Mouse (Mus musculus) erythroblast, embryonic 14.5 days (primary cell): ENCODE measurements around the gene Ly6g6d. TPM values are rescaled to one million over a fixed set of nuclear protein-coding genes. Genes with fewer than 3 reads are reported as not detected.

ENCODE experiments used
- H3K27me3 ChIP-seq: 2 replicates; pipeline ENCODE4 v1.6.1; 2012; ENCODE audit warnings: inconsistent platforms; ENCODE audit not compliant: control insufficient read depth
- H3K36me3 ChIP-seq: 2 replicates; pipeline ENCODE4 v1.6.1; 2012; ENCODE audit warnings: mild to moderate bottlenecking, inconsistent platforms; ENCODE audit not compliant: control insufficient read depth
- H3K4me1 ChIP-seq: 2 replicates; pipeline ENCODE4 v1.6.1; 2012; ENCODE audit warnings: inconsistent platforms; ENCODE audit not compliant: control insufficient read depth
- H3K4me3 ChIP-seq: replicated peaks from 2 replicates; pipeline ENCODE3; 2012; ENCODE audit warnings: moderate library complexity, mild to moderate bottlenecking, inconsistent platforms
- H3K9me3 ChIP-seq: 2 replicates; pipeline ENCODE4 v1.6.1; 2012; ENCODE audit warnings: low read length, inconsistent platforms, mixed read lengths; ENCODE audit not compliant: control insufficient read depth
- GATA1 ChIP-seq: IDR thresholded peaks from 2 replicates; pipeline ENCODE4 v1.6.1; 2012; ENCODE audit warnings: low read length, inconsistent platforms, mixed read lengths
- TAL1 ChIP-seq: IDR thresholded peaks from 3 replicates; pipeline ENCODE4 v1.6.1; 2012; ENCODE audit warnings: low read length, inconsistent platforms, mixed read lengths
- polyA plus RNA-seq: library from polyadenylated mRNA; stranded (reverse); fragments of >175 nt; gene quantifications from 2 replicates; pipeline ENCODE4 v1.2.3, GENCODE M21; 2012

Ly6g6d gene
- polyA plus RNA-seq, 1 experiment, result not detected

GRCm38 (mm10) chr17:35024261-35024660 lies 53.6 kb downstream of the Ly6g6d start:
- Histone ChIP-seq H3K27me3 (peaks cover 2% of the 10 kb centered on the region; the same call in 1 of the 2 replicates), H3K9me3 (no peaks in the 10 kb centered on the region), H3K4me1 (peaks cover 58% of the 10 kb centered on the region), H3K4me3 (no peak overlapping the region), H3K36me3 (no peaks in the 10 kb centered on the region)
- no peak for TF ChIP-seq TAL1
- TF ChIP-seq GATA1, result no peak

GRCm38 (mm10) chr17:35023756-35024155 lies 54.1 kb downstream of the Ly6g6d start:
- Histone ChIP-seq H3K4me1 (peaks cover 58% of the 10 kb centered on the region), H3K4me3 (no peak overlapping the region), H3K27me3 (peaks cover 2% of the 10 kb centered on the region; the same call in 1 of the 2 replicates), H3K36me3 (no peaks in the 10 kb centered on the region), H3K9me3 (no peaks in the 10 kb centered on the region)
- TF ChIP-seq GATA1 (no peak), TAL1 (no peak)

GRCm38 (mm10) chr17:35023221-35023620 lies 54.6 kb downstream of the Ly6g6d start:
- no peak for TF ChIP-seq GATA1
- TF ChIP-seq TAL1, result no peak
- Histone ChIP-seq H3K4me3 (no peak overlapping the region), H3K9me3 (no peaks in the 10 kb centered on the region), H3K27me3 (peaks cover 2% of the 10 kb centered on the region; the same call in 1 of the 2 replicates), H3K4me1 (peaks cover 57% of the 10 kb centered on the region), H3K36me3 (no peaks in the 10 kb centered on the region)

GRCm38 (mm10) chr17:35022541-35023060 lies 55.3 kb downstream of the Ly6g6d start:
- Histone ChIP-seq H3K9me3 (no peaks in the 10 kb centered on the region), H3K4me3 (no peak overlapping the region), H3K4me1 (peaks cover 58% of the 10 kb centered on the region), H3K27me3 (peaks cover 2% of the 10 kb centered on the region; the same call in 1 of the 2 replicates), H3K36me3 (no peaks in the 10 kb centered on the region)
- TF ChIP-seq GATA1 (no peak), TAL1 (no peak)

- no peak overlapping the region for H3K4me3 ChIP-seq
- TF ChIP-seq GATA1 (peak; percentile 63), TAL1 (no peak; the same call in 2 of the 3 replicates)
- peaks cover 2% of the 10 kb centered on the region for H3K36me3 ChIP-seq
- H3K4me1 ChIP-seq, result peaks cover 56% of the 10 kb centered on the region
- H3K27me3 ChIP-seq, result peaks cover 2% of the 10 kb centered on the region; the same call in 1 of the 2 replicates
- no peaks in the 10 kb centered on the region for H3K9me3 ChIP-seq
These were observed 55.9 kb downstream of the Ly6g6d start for GRCm38 (mm10) chr17:35021842-35022477.

Other genes with a start within 250 kb of the Ly6g6d start
- 6.3 and 6.7 TPM in 2 replicates for gene Stk19, start 241.1 kb downstream of the Ly6g6d start, polyA plus RNA-seq
- 15.3 and 22.0 TPM in 2 replicates for gene Dxo, start 241.0 kb downstream of the Ly6g6d start, polyA plus RNA-seq
- gene Skiv2l, start 227.9 kb downstream of the Ly6g6d start, polyA plus RNA-seq, result 6.7 and 8.9 TPM in 2 replicates
- gene Nelfe, start 227.7 kb downstream of the Ly6g6d start, polyA plus RNA-seq, result 30.9 and 32.9 TPM in 2 replicates
- gene Cfb, start 215.5 kb downstream of the Ly6g6d start, polyA plus RNA-seq, result 0.11 TPM in 1 of 2 replicates, not detected in the other
- 0.24 and 0.25 TPM in 2 replicates for gene Zbtb12, start 198.6 kb downstream of the Ly6g6d start, polyA plus RNA-seq
- not detected in 2 replicates for gene Gm20547, start 196.0 kb downstream of the Ly6g6d start, polyA plus RNA-seq
- gene C2, start 179.8 kb downstream of the Ly6g6d start, polyA plus RNA-seq, result 0.13 and 0.17 TPM in 2 replicates
- 6.2 and 6.4 TPM in 2 replicates for gene Ehmt2, start 179.6 kb downstream of the Ly6g6d start, polyA plus RNA-seq
- not detected in 2 replicates for gene Slc44a4, start 163.6 kb downstream of the Ly6g6d start, polyA plus RNA-seq
- gene Neu1, start 146.8 kb downstream of the Ly6g6d start, polyA plus RNA-seq, result 0.31 and 0.38 TPM in 2 replicates
- gene Hspa1b, start 118.8 kb downstream of the Ly6g6d start, polyA plus RNA-seq, result 408 and 454 TPM in 2 replicates
- gene Gm20481, start 108.2 kb downstream of the Ly6g6d start, polyA plus RNA-seq, result not detected in 2 replicates
- 195 and 214 TPM in 2 replicates for gene Hspa1a, start 105.9 kb downstream of the Ly6g6d start, polyA plus RNA-seq
- 0.04 TPM in 1 of 2 replicates, not detected in the other for gene Hspa1l, start 105.4 kb downstream of the Ly6g6d start, polyA plus RNA-seq
- gene Lsm2, start 96.2 kb downstream of the Ly6g6d start, polyA plus RNA-seq, result 15.9 and 21.4 TPM in 2 replicates
- 41.7 and 44.9 TPM in 2 replicates for gene Vars, start 77.1 kb downstream of the Ly6g6d start, polyA plus RNA-seq
- 0.01 TPM in 2 replicates for gene Vwa7, start 61.5 kb downstream of the Ly6g6d start, polyA plus RNA-seq
- 0.87 and 0.97 TPM in 2 replicates for gene Sapcd1, start 50.0 kb downstream of the Ly6g6d start, polyA plus RNA-seq
- gene Msh5, start 31.3 kb downstream of the Ly6g6d start, polyA plus RNA-seq, result 0.90 and 1.3 TPM in 2 replicates
- 5.1 and 6.0 TPM in 2 replicates for gene Clic1, start 28.1 kb downstream of the Ly6g6d start, polyA plus RNA-seq
- 0.78 and 0.92 TPM in 2 replicates for gene Ddah2, start 19.0 kb downstream of the Ly6g6d start, polyA plus RNA-seq
- not detected in 2 replicates for gene Ly6g6c, start 12.7 kb downstream of the Ly6g6d start, polyA plus RNA-seq
- gene Mpig6b, start 11.9 kb downstream of the Ly6g6d start, polyA plus RNA-seq, result 0.05 TPM in 1 of 2 replicates, not detected in the other
- gene Ly6g6e, start 1.2 kb downstream of the Ly6g6d start, polyA plus RNA-seq, result not detected in 2 replicates
- 0.07 and 0.08 TPM in 2 replicates for gene Ly6g6f, start 7.5 kb upstream of the Ly6g6d start, polyA plus RNA-seq
- 10.1 and 10.3 TPM in 2 replicates for gene Abhd16a, start 11.2 kb upstream of the Ly6g6d start, polyA plus RNA-seq
- gene Ly6g5c, start 30.2 kb upstream of the Ly6g6d start, polyA plus RNA-seq, result not detected in 2 replicates
- gene Ly6g5b, start 37.4 kb upstream of the Ly6g6d start, polyA plus RNA-seq, result 0.03 TPM in 1 of 2 replicates, not detected in the other
- gene Gpank1, start 43.4 kb upstream of the Ly6g6d start, polyA plus RNA-seq, result 11.0 and 12.4 TPM in 2 replicates
- gene Csnk2b, start 44.0 kb upstream of the Ly6g6d start, polyA plus RNA-seq, result 10.2 and 11.2 TPM in 2 replicates
- 0.27 and 0.48 TPM in 2 replicates for gene D17H6S53E, start 48.3 kb upstream of the Ly6g6d start, polyA plus RNA-seq
- 0.10 and 0.20 TPM in 2 replicates for gene Apom, start 54.0 kb upstream of the Ly6g6d start, polyA plus RNA-seq
- gene Bag6, start 57.1 kb upstream of the Ly6g6d start, polyA plus RNA-seq, result 88.8 and 102 TPM in 2 replicates
- 70.4 and 133 TPM in 2 replicates for gene Prrc2a, start 86.8 kb upstream of the Ly6g6d start, polyA plus RNA-seq
- 0.27 TPM in 1 of 2 replicates, not detected in the other for gene Aif1, start 98.0 kb upstream of the Ly6g6d start, polyA plus RNA-seq
- gene Lst1, start 110.4 kb upstream of the Ly6g6d start, polyA plus RNA-seq, result not detected in 2 replicates
- gene Ltb, start 116.4 kb upstream of the Ly6g6d start, polyA plus RNA-seq, result 0.07 and 0.08 TPM in 2 replicates
- 0.07 and 0.09 TPM in 2 replicates for gene Tnf, start 123.9 kb upstream of the Ly6g6d start, polyA plus RNA-seq
- 0.03 TPM in 1 of 2 replicates, not detected in the other for gene Lta, start 127.3 kb upstream of the Ly6g6d start, polyA plus RNA-seq
- not detected in 2 replicates for gene Gm16181, start 142.8 kb upstream of the Ly6g6d start, polyA plus RNA-seq
- gene Atp6v1g2, start 155.6 kb upstream of the Ly6g6d start, polyA plus RNA-seq, result 0.04 and 0.37 TPM in 2 replicates
- gene Nfkbil1, start 157.7 kb upstream of the Ly6g6d start, polyA plus RNA-seq, result 1.6 TPM in 2 replicates
- 18.8 and 20.8 TPM in 2 replicates for gene Ddx39b, start 163.7 kb upstream of the Ly6g6d start, polyA plus RNA-seq
- gene H2-D1, start 184.7 kb upstream of the Ly6g6d start, polyA plus RNA-seq, result 2.4 and 2.7 TPM in 2 replicates
- gene H2-Q1, start 242.3 kb upstream of the Ly6g6d start, polyA plus RNA-seq, result not detected in 2 replicates